8 mouse cellular contexts compared by ENCODE assay signal in genomic region chr5:115340577-115341313, GRCm38 (mm10). TPM values are rescaled to one million over a fixed set of nuclear protein-coding genes. Genes with fewer than 3 reads are reported as not detected.
DNase-seq lines count a peak whose midpoint lies in the region.

Gatc (minus strand) TSS chr5:115341178.
Triap1 (plus strand) TSS chr5:115341225.

- no peaks in the 10 kb centered on the region for H3K27me3 ChIP-seq in megakaryocyte, embryonic 14.5 days (replicated peaks)

- peaks cover 63% of the 10 kb centered on the region for H3K36me3 ChIP-seq in megakaryocyte, embryonic 14.5 days (replicated peaks; ENCODE audit: low read length)

- H3K9me3 ChIP-seq in megakaryocyte, embryonic 14.5 days = no peaks in the 10 kb centered on the region

- H3K4me1 ChIP-seq in megakaryocyte, embryonic 14.5 days = peaks cover 54% of the 10 kb centered on the region

- H3K4me3 ChIP-seq in megakaryocyte, embryonic 14.5 days (replicated peaks) = peak within 1 kb of the TSS; percentile 94

- peak; percentile 91 to 97 for DNase-seq in adrenal gland, adult (ENCODE audit: inconsistent age in 2 of 2, low spot score in 1 of 2)
- peak; percentile 96 for DNase-seq in embryo, embryonic 10 days (ENCODE audit: low spot score)
- DNase-seq in gastrocnemius, postnatal 10 days = peak; percentile 92
- peak; percentile 92 for DNase-seq in induced T-regulatory cell, adult 2 months (ENCODE audit: low read depth)
- peak; percentile 59 to 87 for DNase-seq in left cerebral cortex, adult 9 months (ENCODE audit: low spot score in 2 of 2)
- peak; percentile 93 to 95 for DNase-seq in right cerebral cortex, postnatal 10 days (ENCODE audit: low spot score in 2 of 2)
- DNase-seq in urinary bladder, postnatal 14 days (ENCODE audit: low spot score) = peak; percentile 89

RNA-seq across cellular contexts. Expression of gene Gatc, which starts in this region (rescaled TPM):
- 10 to 100 TPM; 19.7 to 21.2 TPM for total RNA-seq in gastrocnemius, postnatal 10 days (2021)
- polyA plus RNA-seq in megakaryocyte, embryonic 14.5 days (2012; ENCODE audit: insufficient read depth, low replicate concordance) = 1.9 and 8.0 TPM in 2 replicates

RNA-seq across cellular contexts. Expression of gene Triap1, which starts in this region (rescaled TPM):
- total RNA-seq in gastrocnemius, postnatal 10 days (2021) = 10 to 100 TPM; 15.8 to 15.9 TPM
- 7.6 TPM in 1 of 2 replicates, not detected in the other for polyA plus RNA-seq in megakaryocyte, embryonic 14.5 days (2012; ENCODE audit: insufficient read depth, low replicate concordance)

Comparison
In these comparisons a context has a peak if more than half of its experiments do, and no peak if none do; other contexts are left out.
1. Peak in every context shown above with its lines: DNase-seq and H3K4me3 ChIP-seq.